In the genomic region with DNA sequence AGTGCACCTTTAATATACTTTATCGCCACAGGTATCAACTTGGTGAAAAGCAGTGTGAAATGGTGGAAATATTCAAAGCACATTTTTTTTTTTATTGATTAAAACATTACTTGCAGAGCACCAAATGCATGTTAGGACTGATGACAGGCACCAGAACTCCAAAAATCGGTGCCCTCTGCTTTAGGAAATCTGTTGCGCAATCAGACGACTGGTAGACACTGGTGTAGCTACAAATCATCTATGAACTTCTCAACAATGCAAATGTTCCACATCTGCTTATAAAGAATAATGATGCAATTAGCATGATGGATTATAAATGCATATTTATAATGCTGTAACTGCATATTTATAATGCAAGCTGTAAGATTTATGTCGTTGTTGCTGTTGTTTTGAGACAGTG, we compare ENCODE assay signal across 23 mouse cellular contexts. TPM values are rescaled to one million over a fixed set of nuclear protein-coding genes. Genes with fewer than 3 reads are reported as not detected.
"Had no signal": no experiment of that assay in that cellular context is flagged by ENCODE, and none has a peak within 500 bp of the region (broad histone marks: within the 10 kb centered on the region; RNA-seq: fewer than 3 reads in every experiment).

No protein-coding gene starts in this region.

- H3K27me3 ChIP-seq: embryonic facial prominence, embryonic 12.5 days; embryonic facial prominence, embryonic 13.5 days; embryonic facial prominence, embryonic 15.5 days; forebrain, embryonic 13.5 days; forebrain, embryonic 15.5 days had no signal

- H3K4me2 ChIP-seq: embryonic facial prominence, embryonic 12.5 days; embryonic facial prominence, embryonic 13.5 days; embryonic facial prominence, embryonic 15.5 days; forebrain, embryonic 12.5 days; forebrain, embryonic 13.5 days; forebrain, embryonic 15.5 days had no signal

- H3K36me3 ChIP-seq: embryonic facial prominence, embryonic 10.5 days; embryonic facial prominence, embryonic 12.5 days; embryonic facial prominence, embryonic 13.5 days; embryonic facial prominence, embryonic 15.5 days; forebrain, embryonic 10.5 days; forebrain, embryonic 12.5 days; forebrain, embryonic 15.5 days; heart, embryonic 10.5 days had no signal

- DNase-seq: cerebellum, adult 9-10 months; cerebellum, postnatal 10 days; cerebellum, postnatal 14 days; cerebellum, postnatal 36 days; embryo, embryonic 11 days; forebrain, postnatal 0 days; gastrocnemius, adult 2 months; gastrocnemius, postnatal 10 days; gastrocnemius, postnatal 14 days; gastrocnemius, postnatal 25 days; gastrocnemius, postnatal 36 days; heart, adult 18-20 months; heart, adult 2 months had no signal

- H3K4me3 ChIP-seq: embryonic facial prominence, embryonic 10.5 days; embryonic facial prominence, embryonic 12.5 days; embryonic facial prominence, embryonic 13.5 days; embryonic facial prominence, embryonic 15.5 days; erythroblast, embryonic 14.5 days; forebrain, embryonic 10.5 days; forebrain, embryonic 12.5 days; forebrain, embryonic 13.5 days; forebrain, embryonic 15.5 days; gastrocnemius, adult 2 months; heart, adult 2 months; heart, embryonic 10.5 days had no signal

RNA-seq across cellular contexts. Expression of a gene that starts 53.0 kb away (rescaled TPM):
- polyA plus RNA-seq: erythroblast, embryonic 14.5 days had no signal
